Mouse (Mus musculus) urinary bladder, postnatal 4 days (tissue): ENCODE results near the gene Smarcd2.
"Not testable (repeated sequence)": the region's sequence is repeated elsewhere in the genome, so short reads cannot be mapped to it uniquely, and the experiment has no call there.

Experiments used
- DNase-seq, 2 experiments: peaks; one replicate each; pipeline ENCODE4 v3.0.0; 2021 to 2022; ENCODE audit warnings: low spot score in 2 of 2

The Smarcd2 gene

DNA sequence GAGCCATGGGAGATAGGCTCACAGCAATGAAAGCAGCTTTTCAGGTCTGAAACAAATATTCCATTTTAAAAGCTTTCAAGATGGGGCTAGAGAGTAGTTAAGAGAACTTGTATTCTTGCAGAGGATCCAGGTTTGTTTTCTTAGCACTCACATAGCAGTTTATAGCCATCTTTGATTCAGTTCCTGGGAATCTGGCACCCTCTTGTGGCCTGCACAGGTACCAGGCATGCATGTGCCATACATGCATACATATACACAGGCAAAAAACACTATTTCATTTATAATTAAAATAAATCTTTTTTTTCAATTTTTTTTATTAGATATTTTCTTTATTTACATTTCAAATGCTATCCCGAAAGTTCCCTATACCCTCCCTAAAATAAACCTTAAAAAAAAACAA lies 25.9 kb downstream of the Smarcd2 start:
- no peak for DNase-seq

DNA sequence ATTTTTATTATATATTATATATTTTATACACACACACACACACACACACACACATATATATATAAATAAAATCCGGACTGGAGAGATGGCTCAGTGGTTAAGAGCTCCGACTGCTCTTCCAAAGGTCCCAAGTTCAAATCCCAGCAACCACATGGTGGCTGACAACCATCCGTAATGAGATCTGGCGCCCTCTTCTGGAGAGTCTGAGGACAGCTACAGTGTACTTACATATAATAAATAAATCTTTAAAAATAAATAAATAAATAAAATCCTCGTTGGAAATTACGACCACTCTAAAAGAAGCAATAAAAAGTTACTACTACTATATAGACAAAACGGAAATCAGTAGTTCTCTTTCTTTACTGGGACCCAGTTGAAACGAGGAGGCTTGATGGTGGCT lies 38.8 kb downstream of the Smarcd2 start:
- DNase-seq, result not testable (repeated sequence)

DNA sequence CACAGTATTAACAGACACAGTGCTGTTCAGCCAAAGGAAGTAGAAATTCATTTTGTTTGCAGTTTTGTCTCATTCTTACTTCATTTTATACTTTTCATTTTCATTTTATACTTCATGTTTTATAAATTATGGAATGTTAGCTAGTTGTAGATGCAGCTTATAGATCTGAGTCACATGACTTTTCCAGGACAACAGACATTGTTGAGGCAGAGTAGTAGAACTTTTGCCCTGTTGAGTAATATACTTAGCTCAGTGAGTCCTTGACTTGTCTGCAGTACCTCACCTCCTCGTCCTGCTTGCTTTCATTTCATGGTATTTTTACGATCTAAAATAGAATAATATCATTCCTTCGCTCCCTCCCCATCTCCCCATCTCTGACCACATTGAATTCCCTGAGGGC lies 52.2 kb downstream of the Smarcd2 start:
- no peak for DNase-seq

DNA sequence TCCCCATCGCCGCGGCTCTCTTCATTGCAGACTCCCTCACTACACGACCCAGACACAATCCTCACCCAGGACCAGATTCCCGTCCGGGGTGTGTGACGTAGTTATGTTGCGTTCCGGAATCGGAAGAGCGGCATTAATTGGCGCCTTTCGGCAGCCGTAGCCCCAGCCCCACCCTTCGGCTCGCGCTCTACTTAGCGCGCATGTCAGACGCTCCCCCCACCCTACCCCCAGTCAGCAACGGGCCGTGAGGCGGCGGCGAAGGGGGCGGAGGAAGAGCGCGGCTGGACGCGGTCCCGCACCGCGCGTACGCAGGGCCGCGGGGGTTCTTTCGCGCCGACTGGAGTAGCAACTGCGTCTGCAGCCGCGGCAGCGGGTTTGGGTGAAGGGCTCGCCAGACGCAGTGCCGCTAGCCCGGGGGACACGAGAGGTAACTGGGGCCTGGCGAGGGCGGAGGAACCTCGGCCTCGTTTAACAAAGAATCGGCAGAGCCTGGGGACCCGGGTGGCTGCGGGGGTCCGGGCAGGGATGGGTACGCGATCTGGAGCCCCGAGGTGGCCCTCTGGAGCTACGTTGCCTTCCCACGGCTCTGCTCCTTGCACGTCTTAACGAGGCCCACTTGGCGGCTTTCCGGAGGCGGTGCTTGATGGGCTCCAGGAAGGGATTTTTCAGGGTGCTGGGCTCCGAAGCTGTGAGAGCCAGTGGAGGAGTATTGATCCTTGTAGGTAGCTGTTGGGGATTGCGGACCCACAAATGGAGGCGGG lies 55.9 kb downstream of the Smarcd2 start, which contains the start of gene Ddx42:
Gene Ddx42, plus strand, starts transcription at position 197 of the 761 bp plus-strand sequence.
- DNase-seq, result peak; percentile 88 to 91

DNA sequence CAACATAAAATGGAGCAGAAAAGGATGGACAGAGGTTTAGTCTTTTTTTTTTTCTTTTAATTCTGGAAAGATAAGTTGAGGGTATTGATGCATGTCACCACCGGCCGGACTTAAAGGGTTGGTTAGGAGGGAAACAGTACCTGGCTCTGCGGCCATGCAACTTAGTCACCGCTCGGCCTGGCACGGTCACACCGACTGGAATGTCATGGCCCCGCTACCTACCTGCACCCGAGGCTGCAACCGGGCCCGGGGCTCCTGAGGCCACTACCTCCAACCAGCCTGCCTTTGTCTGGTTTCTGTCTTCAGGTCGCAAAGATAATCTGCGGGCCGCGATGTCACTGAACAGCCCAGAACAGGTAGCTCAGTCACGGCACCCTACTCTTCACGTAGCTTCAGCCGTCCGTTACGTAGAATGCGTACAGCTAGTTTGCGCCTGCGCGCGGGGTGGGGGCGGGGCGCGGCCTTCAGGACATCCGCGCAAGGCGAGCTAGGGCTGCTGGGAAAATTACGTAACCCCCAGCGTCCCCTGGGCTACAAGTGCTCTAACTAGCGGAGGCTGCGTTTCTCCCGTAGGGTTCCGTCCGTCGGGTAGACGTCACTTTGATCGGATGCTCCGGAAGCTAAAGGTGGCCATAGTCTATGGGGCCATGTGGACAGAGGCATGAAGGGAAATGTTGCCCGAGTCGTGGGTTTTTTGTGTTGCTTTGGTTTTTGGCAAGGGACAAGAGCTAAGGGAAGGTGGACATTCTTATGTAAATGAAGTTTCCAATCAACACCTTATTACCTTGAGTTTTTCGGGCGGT lies 56.6 kb downstream of the Smarcd2 start, which contains the start of gene Ccdc47:
Gene Ccdc47, minus strand, starts transcription at position 418 of the 803 bp plus-strand sequence.
- DNase-seq, result peak; percentile 91 to 94

DNA sequence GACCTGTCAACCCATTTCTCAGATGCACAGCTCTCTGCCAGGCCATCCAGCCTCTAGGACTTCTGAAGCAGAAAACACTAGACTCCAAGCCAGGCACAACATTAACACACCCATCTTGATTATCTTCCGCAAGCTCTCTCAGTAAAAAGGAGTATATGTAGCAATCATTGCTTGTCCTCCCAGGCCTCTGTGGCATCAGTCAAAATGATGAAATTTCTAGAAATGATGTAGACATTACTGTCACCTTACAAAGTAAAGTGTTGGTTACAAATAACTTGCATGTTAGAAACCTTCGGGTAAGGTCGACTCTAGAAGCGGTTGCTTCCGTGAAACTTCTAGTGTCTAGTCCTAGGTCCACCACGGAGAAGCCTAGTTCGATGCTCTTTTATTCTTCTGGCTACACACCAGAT lies 57.3 kb downstream of the Smarcd2 start:
- DNase-seq, result no peak

DNA sequence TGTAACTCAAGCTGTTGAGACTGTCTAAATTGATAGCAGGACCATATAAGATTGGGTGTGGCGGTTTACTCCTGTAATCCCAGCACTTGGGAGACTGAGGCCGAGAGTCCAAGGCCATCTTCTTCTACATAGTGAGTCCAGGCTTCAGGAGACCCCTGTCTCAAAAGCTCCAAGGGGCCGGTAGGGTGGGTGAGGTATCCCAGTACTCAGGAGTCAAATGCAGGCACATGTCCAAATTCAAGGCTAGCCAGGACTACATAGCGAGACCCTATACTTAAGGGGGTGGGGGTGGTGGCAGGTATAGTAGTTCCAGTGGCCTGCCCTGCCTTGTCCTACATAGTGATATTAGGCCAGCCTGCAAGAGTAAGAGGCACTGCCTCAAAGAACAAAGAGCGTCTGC lies 57.9 kb downstream of the Smarcd2 start:
- DNase-seq, result no peak
